Mouse (Mus musculus) megakaryocyte, embryonic 14.5 days (primary cell): ENCODE measurements around the gene Irf1.

ENCODE experiments used
- FLI1 ChIP-seq: IDR thresholded peaks from 2 replicates; pipeline ENCODE4 v1.6.1; 2012; ENCODE audit warnings: low read length, inconsistent platforms, mixed read lengths
- GATA1 ChIP-seq: IDR thresholded peaks from 3 replicates; pipeline ENCODE4 v1.6.1; 2012; ENCODE audit warnings: mixed read lengths, low read length, inconsistent platforms, borderline replicate concordance

GRCm38 (mm10) chr11:53803494-53803893 lies 33.7 kb downstream of the Irf1 start:
- TF ChIP-seq GATA1: no peak
- no peak for TF ChIP-seq FLI1
